Mouse (Mus musculus) thymus, postnatal 4 days (tissue): ENCODE results near the gene Tbc1d2b.

ENCODE experiments used
- DNase-seq: peaks from one replicate; pipeline ENCODE4 v3.0.0; 2021

Gene Tbc1d2b

GRCm38 (mm10) chr9:90166615-90167014, 104.0 kb downstream of the Tbc1d2b start:
- DNase-seq: no peak

DNA sequence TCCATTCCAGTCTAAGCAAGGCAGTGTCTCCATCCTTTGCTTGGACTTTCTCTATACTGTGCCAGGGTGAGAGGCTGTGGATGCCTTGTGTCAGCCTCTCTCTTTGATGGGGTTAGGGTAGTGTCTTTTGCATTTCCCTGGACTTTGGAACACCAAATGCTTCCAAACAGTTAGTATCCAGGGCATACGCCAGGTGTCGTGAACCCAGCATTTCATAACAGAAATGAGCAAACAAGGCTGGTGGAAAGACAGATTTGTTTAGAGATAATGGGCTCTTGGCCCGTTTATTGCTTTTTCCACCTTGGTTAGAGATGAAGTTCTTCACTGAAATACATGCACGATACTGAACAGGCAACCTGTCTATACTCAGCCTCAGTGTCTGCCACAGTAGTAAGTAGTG, 105.0 kb downstream of the Tbc1d2b start:
- DNase-seq: no peak

GRCm38 (mm10) chr9:90164670-90165453, 105.7 kb downstream of the Tbc1d2b start:
- no peak for DNase-seq

DNA sequence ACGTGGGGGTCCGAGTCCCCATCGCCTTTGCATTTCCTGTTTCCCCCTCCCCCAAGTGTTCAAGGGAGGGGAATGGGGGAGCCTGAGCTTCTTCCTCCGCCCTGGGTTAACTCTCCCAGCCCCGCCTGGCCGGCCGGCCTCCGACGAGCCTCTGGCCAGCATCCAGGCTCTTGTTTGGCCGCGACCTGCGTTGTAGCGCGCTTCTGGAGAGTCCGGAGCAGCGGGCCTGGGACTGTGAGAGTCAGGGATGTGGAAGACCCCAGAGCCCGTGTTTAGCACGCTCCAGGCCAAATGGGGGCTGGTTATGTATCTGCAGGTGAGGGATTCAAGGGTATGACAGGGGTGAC, 106.9 kb downstream of the Tbc1d2b start:
- no peak for DNase-seq

DNA sequence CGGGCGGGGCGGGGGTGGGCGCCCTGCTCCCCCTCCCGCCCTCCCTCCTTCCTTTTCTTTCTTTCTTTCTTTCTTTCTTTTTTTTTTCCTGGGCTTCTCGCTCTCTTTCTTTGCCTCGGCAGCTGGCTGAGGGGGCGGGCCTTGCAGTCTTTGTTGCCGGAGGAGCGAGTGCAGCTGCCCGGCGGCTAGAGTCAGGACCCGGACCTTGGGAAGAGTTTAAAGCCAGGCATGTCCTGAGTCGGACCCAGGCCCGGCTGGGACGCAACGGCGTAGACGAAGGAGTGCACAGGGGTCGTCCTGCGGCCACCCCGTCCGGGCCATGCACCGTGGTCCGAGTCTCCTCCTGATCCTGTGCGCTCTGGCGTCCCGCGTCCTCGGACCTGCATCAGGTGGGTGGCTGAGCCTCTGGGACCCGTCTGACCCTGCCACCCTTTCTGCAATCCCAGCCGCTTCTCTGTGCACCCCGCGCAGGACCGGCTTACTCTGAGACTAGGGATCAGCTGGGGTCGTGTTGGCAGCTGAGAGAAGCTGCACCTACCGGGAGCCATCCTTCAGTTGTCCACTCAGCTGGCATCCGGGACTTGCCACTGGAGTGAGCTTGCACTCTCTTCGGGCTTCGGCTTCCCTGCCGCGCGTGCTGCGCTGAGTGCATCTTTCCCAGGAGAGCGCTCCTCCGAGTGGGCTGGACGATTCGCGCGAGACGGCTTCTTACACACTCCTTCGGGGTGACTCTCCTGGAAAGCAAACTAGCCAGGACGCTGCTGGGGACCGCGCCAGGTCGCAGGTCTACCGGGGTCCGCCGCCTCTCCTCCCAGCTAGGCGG, 107.5 kb downstream of the Tbc1d2b start, which contains the start of gene Adamts7:
TSS of gene Adamts7 (plus strand) at position 144 of the 823 bp plus-strand sequence.
- DNase-seq: peak; percentile 37

DNA sequence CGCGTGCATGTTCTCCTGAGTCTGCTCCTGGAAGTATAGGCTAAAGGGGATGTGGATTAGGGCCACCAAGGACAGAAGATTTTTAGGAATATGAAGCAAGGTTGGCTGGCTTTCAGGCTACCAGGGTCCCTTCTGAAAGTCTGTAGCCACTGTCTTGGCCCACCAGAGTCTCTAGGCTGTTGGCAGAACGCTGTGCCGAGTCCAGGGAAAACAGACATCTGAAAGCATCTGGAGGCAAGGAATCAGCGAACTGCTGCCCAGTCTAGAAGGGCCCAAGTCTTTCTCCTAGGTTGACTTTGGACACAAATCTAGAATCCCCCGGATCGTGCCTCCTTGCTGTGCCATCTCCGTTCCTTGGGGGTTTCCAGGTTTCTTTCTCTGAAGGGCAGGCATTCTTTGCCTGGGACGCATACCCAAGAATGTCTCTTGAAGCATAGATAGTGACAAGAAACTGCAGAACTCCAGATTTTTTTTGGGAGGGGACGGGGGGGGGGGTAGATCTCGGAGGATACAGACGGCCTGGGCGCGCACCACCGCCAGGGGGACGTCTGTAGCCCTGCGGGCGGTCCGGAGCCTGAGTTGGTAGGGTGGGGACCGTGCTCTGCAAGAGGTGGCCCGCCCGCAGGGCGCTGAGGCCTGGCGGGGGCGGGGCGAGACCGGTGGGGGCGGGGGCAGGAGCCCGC, 108.2 kb downstream of the Tbc1d2b start:
- peak; percentile 71 for DNase-seq
